Mouse (Mus musculus) pancreas, adult 10 weeks (tissue): ENCODE results near the gene Fryl. TPM values are rescaled to one million over a fixed set of nuclear protein-coding genes. Genes with fewer than 3 reads are reported as not detected.

Source experiments
- polyA plus RNA-seq: library from polyadenylated mRNA; stranded (reverse); fragments of 350-450 nt; fragmentation: Illumina TruSeq; extraction: RNeasy Lipid Tissue Mini Kit (QIAGEN cat#74804); gene quantifications from one replicate; pipeline ENCODE4 v1.2.3, GENCODE M21; 2015; ENCODE audit warnings: low read depth, low replicate concordance; ENCODE audit not compliant: insufficient read depth

Gene Fryl
- polyA plus RNA-seq, result 18.1 TPM

GRCm38 (mm10) chr5:73256352-73257065 is at the start of gene Fryl:
Gene Fryl (minus strand): TSS chr5:73256619.

GRCm38 (mm10) chr5:73292502-73293457 is 36.4 kb upstream of the Fryl start, which contains the start of gene Ociad1:
Gene Ociad1 (plus strand): TSS chr5:73292784.

GRCm38 (mm10) chr5:73006784-73007581 is 249.4 kb downstream of the Fryl start, which contains the start of gene Slc10a4:
Gene Slc10a4 (plus strand): TSS chr5:73006883.

GRCm38 (mm10) chr5:72974602-72975001 is 281.8 kb downstream of the Fryl start, which contains the start of gene Gm10135:
Gene Gm10135 (minus strand): TSS chr5:72974702.

Other genes starting within 250 kb of the Fryl start
- 1.4 TPM for gene Slc10a4, start 249.7 kb downstream of the Fryl start, polyA plus RNA-seq
- gene Ociad1, start 36.2 kb upstream of the Fryl start, polyA plus RNA-seq, result 58.3 TPM
- 5.1 TPM for gene Ociad2, start 84.4 kb upstream of the Fryl start, polyA plus RNA-seq
- gene Cwh43, start 149.5 kb upstream of the Fryl start, polyA plus RNA-seq, result not detected
- 2.7 TPM for gene Dcun1d4, start 224.4 kb upstream of the Fryl start, polyA plus RNA-seq